Mouse (Mus musculus): Measurements from ENCODE around the gene Ift172. TPM values are rescaled to one million over a fixed set of nuclear protein-coding genes. Genes with fewer than 3 reads are reported as not detected.

Ift172 gene
- polyA plus RNA-seq, 1 experiment from 2014 or later, result 5.1 TPM

- WGBS (ENCODE audit: insufficient replicate concordance), result 86% methylated on average over 8 of the region's 8 CpGs
- Histone ChIP-seq H3K4me1 (ENCODE audit: control insufficient read depth, low read depth, low read length) (peaks cover 3% of the 10 kb centered on the region), H3K27me3 (ENCODE audit: control insufficient read depth, insufficient read depth, low read depth, low read length) (no peaks in the 10 kb centered on the region), H3K9me3 (replicated peaks; ENCODE audit: control insufficient read depth, low read length) (no peaks in the 10 kb centered on the region), H3K4me3 (ENCODE audit: low read depth, low read length) (no peak overlapping the region), H3K27ac (ENCODE audit: low read length) (no peak overlapping the region), H3K4me2 (ENCODE audit: low read depth, low read length) (no peak overlapping the region), H3K36me3 (ENCODE audit: control insufficient read depth, insufficient read depth) (peaks cover 21% of the 10 kb centered on the region), H3K9ac (ENCODE audit: low read depth, low read length) (no peak overlapping the region)
- no peak for ATAC-seq (ENCODE audit: low read depth)
Measured at GRCm38 (mm10) chr5:31253806-31254205, 37.1 kb downstream of the Ift172 start.

DNA sequence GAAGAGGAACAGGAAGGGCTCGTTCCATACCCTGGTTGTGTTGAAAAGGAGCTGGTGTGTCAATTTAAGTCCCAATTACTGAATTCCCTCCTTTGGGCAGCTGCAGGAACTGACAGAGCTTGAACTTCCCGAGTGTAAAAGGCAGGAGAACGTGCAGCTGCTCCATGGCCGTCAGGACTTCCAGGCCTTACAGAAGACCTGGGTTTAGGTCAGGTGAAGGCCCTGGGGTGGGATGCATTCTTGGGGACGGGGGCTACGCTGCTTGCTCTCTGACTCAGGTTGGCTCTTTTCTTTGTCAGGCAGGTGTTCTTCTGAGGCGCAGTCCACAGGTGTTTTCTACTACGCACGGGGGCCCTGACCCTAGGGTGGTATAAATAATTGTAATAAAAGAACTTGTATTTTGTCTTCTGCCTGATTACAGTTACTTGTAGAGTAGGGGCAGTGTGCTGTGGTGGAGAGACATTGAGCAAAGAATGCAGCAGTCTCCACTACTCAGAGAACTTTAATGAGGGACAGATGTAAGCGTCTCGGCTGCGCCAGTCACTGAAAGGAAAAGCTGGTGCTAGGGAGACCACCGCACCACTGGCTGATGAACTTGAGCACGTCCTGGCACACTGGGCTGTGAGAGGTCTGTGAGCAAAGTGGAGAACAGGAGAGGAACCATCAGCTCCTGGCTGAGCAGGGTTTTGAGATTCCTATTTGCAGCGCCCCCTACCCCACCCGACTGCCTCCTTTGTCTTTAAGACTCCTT is 37.9 kb downstream of the Ift172 start:
- Histone ChIP-seq H3K4me3 (ENCODE audit: low read depth, low read length) (no peak overlapping the region), H3K36me3 (ENCODE audit: control insufficient read depth, insufficient read depth) (peaks cover 25% of the 10 kb centered on the region), H3K27ac (ENCODE audit: low read length) (no peak overlapping the region), H3K4me1 (ENCODE audit: control insufficient read depth, low read depth, low read length) (peaks cover 3% of the 10 kb centered on the region), H3K27me3 (ENCODE audit: control insufficient read depth, insufficient read depth, low read depth, low read length) (no peaks in the 10 kb centered on the region), H3K9ac (ENCODE audit: low read depth, low read length) (no peak overlapping the region), H3K9me3 (replicated peaks; ENCODE audit: control insufficient read depth, low read length) (no peaks in the 10 kb centered on the region), H3K4me2 (ENCODE audit: low read depth, low read length) (no peak overlapping the region)
- no peak for ATAC-seq (ENCODE audit: low read depth)
- 77% methylated on average over 16 of the region's 16 CpGs for WGBS (ENCODE audit: insufficient replicate concordance)

GRCm38 (mm10) chr5:31252151-31252550 is 38.8 kb downstream of the Ift172 start:
- H3K36me3 ChIP-seq (ENCODE audit: control insufficient read depth, insufficient read depth), result peaks cover 31% of the 10 kb centered on the region
- ATAC-seq (ENCODE audit: low read depth), result no peak

GRCm38 (mm10) chr5:31251541-31252101 is 39.3 kb downstream of the Ift172 start, which contains the start of gene Krtcap3:
Krtcap3 (plus strand) TSS chr5:31251691.
- 61% methylated on average over 47 of the region's 47 CpGs for WGBS (ENCODE audit: insufficient replicate concordance)
- H3K4me3 ChIP-seq (ENCODE audit: low read depth, low read length), result peak within 1 kb of the TSS; percentile 53
- peak within 1 kb of the TSS; percentile 24; the same call in 1 of the 2 replicates for H3K9ac ChIP-seq (ENCODE audit: low read depth, low read length)
- peak; percentile 83 for ATAC-seq (ENCODE audit: low read depth)
- no peaks in the 10 kb centered on the region for H3K27me3 ChIP-seq (ENCODE audit: control insufficient read depth, insufficient read depth, low read depth, low read length)
- no peaks in the 10 kb centered on the region for H3K9me3 ChIP-seq (replicated peaks; ENCODE audit: control insufficient read depth, low read length)
- peaks cover 3% of the 10 kb centered on the region for H3K4me1 ChIP-seq (ENCODE audit: control insufficient read depth, low read depth, low read length)
- peak within 1 kb of the TSS; percentile 60 for H3K4me2 ChIP-seq (ENCODE audit: low read depth, low read length)
- H3K27ac ChIP-seq (ENCODE audit: low read length), result no peak within 1 kb of the TSS
- H3K36me3 ChIP-seq (ENCODE audit: control insufficient read depth, insufficient read depth), result peaks cover 31% of the 10 kb centered on the region

More at GRCm38 (mm10) chr5:31252151-31252550, 38.8 kb downstream of the Ift172 start:
- Histone ChIP-seq H3K9me3 (replicated peaks; ENCODE audit: control insufficient read depth, low read length) (no peaks in the 10 kb centered on the region), H3K4me1 (ENCODE audit: control insufficient read depth, low read depth, low read length) (peaks cover 3% of the 10 kb centered on the region), H3K9ac (ENCODE audit: low read depth, low read length) (no peak overlapping the region), H3K27me3 (ENCODE audit: control insufficient read depth, insufficient read depth, low read depth, low read length) (no peaks in the 10 kb centered on the region), H3K4me3 (ENCODE audit: low read depth, low read length) (peak overlapping the region; percentile 53), H3K27ac (ENCODE audit: low read length) (no peak overlapping the region), H3K4me2 (ENCODE audit: low read depth, low read length) (peak overlapping the region; percentile 60)
- WGBS (ENCODE audit: insufficient replicate concordance), result 68% methylated on average over 10 of the region's 10 CpGs

- Histone ChIP-seq H3K9me3 (replicated peaks; ENCODE audit: control insufficient read depth, low read length) (no peaks in the 10 kb centered on the region), H3K36me3 (ENCODE audit: control insufficient read depth, insufficient read depth) (peaks cover 36% of the 10 kb centered on the region)
Measured at GRCm38 (mm10) chr5:31250716-31251115, 40.2 kb downstream of the Ift172 start.

DNA sequence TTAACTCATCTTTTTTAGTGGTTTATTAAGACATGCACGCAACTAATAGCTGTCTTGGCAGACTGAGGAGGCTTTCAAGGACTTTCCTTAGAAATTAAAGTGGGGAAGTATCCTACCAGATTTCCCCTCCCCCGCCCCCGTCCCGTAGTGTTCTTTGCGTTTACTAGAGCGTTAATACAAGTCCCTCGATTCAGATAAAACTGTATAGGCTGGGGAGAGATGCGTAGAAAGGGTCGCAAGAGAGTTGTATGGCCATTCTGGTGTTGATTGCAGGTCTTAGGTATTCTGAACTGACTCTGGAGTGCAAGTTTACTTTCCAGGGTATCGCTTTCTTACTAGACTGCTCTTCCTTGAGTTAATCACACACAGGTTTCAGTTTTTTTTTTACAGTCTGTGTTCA is 48.7 kb downstream of the Ift172 start:
- Histone ChIP-seq H3K4me1 (ENCODE audit: control insufficient read depth, low read depth, low read length) (peaks cover 10% of the 10 kb centered on the region), H3K36me3 (ENCODE audit: control insufficient read depth, insufficient read depth) (peaks cover 14% of the 10 kb centered on the region), H3K9me3 (replicated peaks; ENCODE audit: control insufficient read depth, low read length) (no peaks in the 10 kb centered on the region), H3K27ac (ENCODE audit: low read length) (no peak overlapping the region), H3K4me2 (ENCODE audit: low read depth, low read length) (peak overlapping the region; percentile 94), H3K27me3 (ENCODE audit: control insufficient read depth, insufficient read depth, low read depth, low read length) (no peaks in the 10 kb centered on the region), H3K4me3 (ENCODE audit: low read depth, low read length) (peak overlapping the region; percentile 99), H3K9ac (ENCODE audit: low read depth, low read length) (peak overlapping the region; percentile 99)
- no peak for ATAC-seq (ENCODE audit: low read depth)
- 25% methylated on average over 10 of the region's 10 CpGs for WGBS (ENCODE audit: insufficient replicate concordance)

More at GRCm38 (mm10) chr5:31250716-31251115, 40.2 kb downstream of the Ift172 start:
- no peak overlapping the region for H3K4me2 ChIP-seq (ENCODE audit: low read depth, low read length)
- peaks cover 3% of the 10 kb centered on the region for H3K4me1 ChIP-seq (ENCODE audit: control insufficient read depth, low read depth, low read length)
- no peak overlapping the region for H3K27ac ChIP-seq (ENCODE audit: low read length)
- no peaks in the 10 kb centered on the region for H3K27me3 ChIP-seq (ENCODE audit: control insufficient read depth, insufficient read depth, low read depth, low read length)
- 73% methylated on average over 4 of the region's 4 CpGs for WGBS (ENCODE audit: insufficient replicate concordance)
- no peak overlapping the region for H3K9ac ChIP-seq (ENCODE audit: low read depth, low read length)
- ATAC-seq (ENCODE audit: low read depth), result no peak
- H3K4me3 ChIP-seq (ENCODE audit: low read depth, low read length), result no peak overlapping the region

GRCm38 (mm10) chr5:31241522-31242034 is 49.3 kb downstream of the Ift172 start:
- no peaks in the 10 kb centered on the region for H3K9me3 ChIP-seq (replicated peaks; ENCODE audit: control insufficient read depth, low read length)
- peak overlapping the region; percentile 94 for H3K4me2 ChIP-seq (ENCODE audit: low read depth, low read length)
- H3K27ac ChIP-seq (ENCODE audit: low read length), result peak overlapping the region; percentile 50
- peak overlapping the region; percentile 99 for H3K4me3 ChIP-seq (ENCODE audit: low read depth, low read length)
- H3K27me3 ChIP-seq (ENCODE audit: control insufficient read depth, insufficient read depth, low read depth, low read length), result no peaks in the 10 kb centered on the region
- H3K4me1 ChIP-seq (ENCODE audit: control insufficient read depth, low read depth, low read length), result peaks cover 10% of the 10 kb centered on the region
- H3K36me3 ChIP-seq (ENCODE audit: control insufficient read depth, insufficient read depth), result peaks cover 14% of the 10 kb centered on the region
- no peak for ATAC-seq (ENCODE audit: low read depth)
- WGBS (ENCODE audit: insufficient replicate concordance), result under 1% methylated on average over 13 of the region's 13 CpGs
- peak overlapping the region; percentile 99 for H3K9ac ChIP-seq (ENCODE audit: low read depth, low read length)

DNA sequence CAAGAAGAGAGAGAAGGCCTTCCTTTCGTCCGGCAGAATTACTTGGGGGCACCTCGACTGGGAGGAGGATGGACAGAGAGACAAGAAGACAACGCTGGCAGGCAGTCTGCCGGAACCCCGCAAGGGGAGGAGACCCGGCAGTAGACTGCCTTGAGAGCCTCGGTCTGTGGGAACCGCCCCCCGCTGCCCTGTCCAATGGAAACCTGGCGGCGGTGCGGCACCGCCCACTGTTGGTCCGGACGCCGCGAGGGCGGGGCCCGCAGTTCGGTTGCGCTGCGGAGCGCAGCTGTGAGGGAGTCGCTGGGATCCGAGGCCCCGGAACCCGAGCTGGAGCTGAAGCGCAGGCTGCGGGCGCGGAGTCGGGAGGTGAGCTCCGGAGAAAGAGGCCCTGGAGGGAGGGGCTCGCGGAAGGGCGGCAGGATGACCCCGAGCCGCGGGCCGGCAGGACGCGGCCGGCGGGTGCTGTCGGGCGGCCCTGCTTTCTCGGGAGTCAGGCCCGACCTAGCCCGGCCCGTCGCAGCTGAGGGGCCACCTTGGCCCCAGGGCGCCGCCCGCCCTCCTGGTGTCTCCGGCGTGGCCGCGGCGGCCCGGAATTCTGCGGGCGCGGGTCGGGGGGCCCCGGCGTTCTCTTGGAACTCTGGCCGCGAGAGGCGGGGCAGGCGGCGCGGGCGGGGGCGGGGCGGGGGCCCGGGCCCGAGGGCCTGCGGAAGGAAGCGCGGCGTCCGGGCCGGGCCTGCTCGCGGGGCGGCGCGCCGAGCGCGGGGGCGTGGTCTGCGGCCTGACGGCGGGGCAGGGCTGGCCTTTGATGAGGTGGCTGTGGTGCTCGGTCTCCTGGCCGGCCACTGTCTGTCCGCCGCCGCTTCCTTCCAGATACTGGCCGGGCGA is 50.0 kb downstream of the Ift172 start, which contains the start of the genes Nrbp1 and Gm9970:
TSS of gene Nrbp1 (plus strand) at position 228 of the 885 bp plus-strand sequence.
TSS of gene Gm9970 (minus strand) at position 596 of the 885 bp plus-strand sequence.
- H3K9me3 ChIP-seq (replicated peaks; ENCODE audit: control insufficient read depth, low read length), result no peaks in the 10 kb centered on the region
- no peaks in the 10 kb centered on the region for H3K27me3 ChIP-seq (ENCODE audit: control insufficient read depth, insufficient read depth, low read depth, low read length)
- H3K4me3 ChIP-seq (ENCODE audit: low read depth, low read length), result peak within 1 kb of the TSS; percentile 99
- peaks cover 10% of the 10 kb centered on the region for H3K4me1 ChIP-seq (ENCODE audit: control insufficient read depth, low read depth, low read length)
- H3K4me2 ChIP-seq (ENCODE audit: low read depth, low read length), result peak within 1 kb of the TSS; percentile 94
- H3K27ac ChIP-seq (ENCODE audit: low read length), result peak within 1 kb of the TSS; percentile 96
- peak within 1 kb of the TSS; percentile 99 for H3K9ac ChIP-seq (ENCODE audit: low read depth, low read length)
- H3K36me3 ChIP-seq (ENCODE audit: control insufficient read depth, insufficient read depth), result peaks cover 10% of the 10 kb centered on the region
- ATAC-seq (ENCODE audit: low read depth), result peak; percentile 97
- 0% methylated on average over 70 of the region's 103 CpGs for WGBS (ENCODE audit: insufficient replicate concordance)
